8 mouse cellular contexts compared by ENCODE assay signal in genomic region chr4:154960690-154961225, GRCm38 (mm10). TPM values are rescaled to one million over a fixed set of nuclear protein-coding genes. Genes with fewer than 3 reads are reported as not detected.
A peak's percentile ranks its signal among the peaks of the same experiment; 100 is the strongest.
DNase-seq lines count a peak whose midpoint lies in the region; ATAC-seq and TF ChIP-seq lines count a peak whose summit lies in the region.

Gene Hes5 (plus strand): TSS chr4:154960923.

- no peak for TF ChIP-seq CTCF in cortical plate, adult 2 months (IDR thresholded peaks at IDR 0.05; ENCODE audit: extremely low read depth, insufficient read depth, low read length)

- H3K36me3 ChIP-seq in lung, embryonic 16.5 days (ENCODE audit: control insufficient read depth, insufficient read depth, low read length) = no peaks in the 10 kb centered on the region
- no peaks in the 10 kb centered on the region for H3K36me3 ChIP-seq in heart, embryonic 16.5 days (ENCODE audit: control insufficient read depth, insufficient read depth)
- H3K36me3 ChIP-seq in neural tube, embryonic 14.5 days (ENCODE audit: control insufficient read depth, insufficient read depth, low read length) = no peaks in the 10 kb centered on the region

- no peak within 1 kb of the TSS for H3K27ac ChIP-seq in lung, embryonic 16.5 days (ENCODE audit: low read length)
- H3K27ac ChIP-seq in cortical plate, adult 2 months (ENCODE audit: insufficient read depth, low read length) = peak within 1 kb of the TSS; percentile 62
- no peak within 1 kb of the TSS for H3K27ac ChIP-seq in heart, embryonic 16.5 days (ENCODE audit: low read length)
- peak within 1 kb of the TSS; percentile 78 for H3K27ac ChIP-seq in neural tube, embryonic 14.5 days (ENCODE audit: low read depth, low read length)

- H3K27me3 ChIP-seq in lung, embryonic 16.5 days (ENCODE audit: control insufficient read depth, insufficient read depth, low read depth, low read length) = peaks cover 54% of the 10 kb centered on the region
- H3K27me3 ChIP-seq in heart, embryonic 16.5 days (ENCODE audit: control insufficient read depth, insufficient read depth, low read length) = peaks cover 63% of the 10 kb centered on the region
- H3K27me3 ChIP-seq in neural tube, embryonic 14.5 days (ENCODE audit: control insufficient read depth, insufficient read depth, low read length) = peaks cover 8% of the 10 kb centered on the region; the same call in 1 of the 2 replicates

- peak within 1 kb of the TSS; percentile 46 for H3K9ac ChIP-seq in lung, embryonic 16.5 days (ENCODE audit: low read length)
- peak within 1 kb of the TSS; percentile 60 for H3K9ac ChIP-seq in heart, embryonic 16.5 days (ENCODE audit: low read length)
- H3K9ac ChIP-seq in neural tube, embryonic 14.5 days (replicated peaks; ENCODE audit: low read depth, low read length) = peak within 1 kb of the TSS; percentile 76

- WGBS in lung, embryonic 16.5 days = under 1% methylated on average over 65 of the region's 65 CpGs
- under 1% methylated on average over 65 of the region's 65 CpGs for WGBS in heart, embryonic 16.5 days
- 0% methylated on average over 60 of the region's 65 CpGs for WGBS in neural tube, embryonic 14.5 days

- peaks cover 35% of the 10 kb centered on the region for H3K4me1 ChIP-seq in lung, embryonic 16.5 days (replicated peaks; ENCODE audit: control insufficient read depth, insufficient read depth, low read length)
- peaks cover 4% of the 10 kb centered on the region for H3K4me1 ChIP-seq in cortical plate, adult 2 months (ENCODE audit: control insufficient read depth, insufficient read depth, low read length)
- peaks cover 38% of the 10 kb centered on the region for H3K4me1 ChIP-seq in heart, embryonic 16.5 days (ENCODE audit: control insufficient read depth, insufficient read depth, low read length)
- peaks cover 62% of the 10 kb centered on the region for H3K4me1 ChIP-seq in neural tube, embryonic 14.5 days (ENCODE audit: control insufficient read depth, insufficient read depth, low read length)

- TF ChIP-seq POLR2A in cortical plate, adult 2 months (IDR thresholded peaks at IDR 0.05; ENCODE audit: extremely low read depth, insufficient read depth, low read length) = peak; percentile 65

- no peak for ATAC-seq in lung, embryonic 16.5 days (ENCODE audit: low read depth)
- ATAC-seq in heart, embryonic 16.5 days (replicated peaks; ENCODE audit: extremely low read depth, insufficient read depth, low FRiP score) = no peak
- peak; percentile 51 for ATAC-seq in neural tube, embryonic 14.5 days (ENCODE audit: low read depth)

- peak within 1 kb of the TSS; percentile 70 for H3K4me2 ChIP-seq in lung, embryonic 16.5 days (ENCODE audit: low read depth, low read length)
- peak within 1 kb of the TSS; percentile 83 for H3K4me2 ChIP-seq in heart, embryonic 16.5 days (ENCODE audit: low read depth, low read length)
- H3K4me2 ChIP-seq in neural tube, embryonic 14.5 days (ENCODE audit: low read depth, low read length) = peak within 1 kb of the TSS; percentile 84

- no peak for DNase-seq in lung, postnatal 4 days
- DNase-seq in left cerebral cortex, postnatal 36 days (ENCODE audit: low spot score in 2 of 2) = peak; percentile 60 to 73
- DNase-seq in gastrocnemius, adult 18-20 months (ENCODE audit: low spot score) = no peak
- no peak for DNase-seq in adrenal gland, adult 2 months

- no peaks in the 10 kb centered on the region for H3K9me3 ChIP-seq in lung, embryonic 16.5 days (ENCODE audit: control insufficient read depth, low read length)
- no peaks in the 10 kb centered on the region for H3K9me3 ChIP-seq in heart, embryonic 16.5 days (replicated peaks; ENCODE audit: control insufficient read depth, low read length)
- no peaks in the 10 kb centered on the region for H3K9me3 ChIP-seq in neural tube, embryonic 14.5 days (ENCODE audit: control insufficient read depth, low read length)

- peak within 1 kb of the TSS; percentile 49 for H3K4me3 ChIP-seq in lung, embryonic 16.5 days (ENCODE audit: low read length)
- H3K4me3 ChIP-seq in cortical plate, adult 2 months (ENCODE audit: insufficient read depth, low read length) = peak within 1 kb of the TSS; percentile 93
- peak within 1 kb of the TSS; percentile 58 for H3K4me3 ChIP-seq in heart, embryonic 16.5 days (ENCODE audit: low read length)
- peak within 1 kb of the TSS; percentile 73 for H3K4me3 ChIP-seq in neural tube, embryonic 14.5 days (ENCODE audit: low read depth, low read length)

- intact Hi-C loops in left cerebral cortex, postnatal 36 days (cut with DNase I) = loop anchor here (1.0 to 10.0 kb wide), 3 partner anchors 12 to 294 kb away; no protein-coding TSS in a partner anchor

RNA-seq across cellular contexts. Expression of gene Hes5, which starts in this region (rescaled TPM):
- 0.54 and 0.55 TPM in 2 replicates for polyA plus RNA-seq in lung, embryonic 16.5 days (2015; fragmentation: Nextera tagmentation; extraction: Ambion mirVana)
- 25.9 and 28.2 TPM in 2 replicates for polyA plus RNA-seq in cortical plate, adult 2 months (2012; rRNA removed)
- polyA plus RNA-seq in heart, embryonic 16.5 days (2015; fragmentation: Nextera tagmentation; extraction: Ambion mirVana) = 0.29 and 0.34 TPM in 2 replicates
- 10 to 100 TPM; 36.5 to 38.6 TPM for total RNA-seq in left cerebral cortex, postnatal 36 days (2021)
- 40.9 and 60.1 TPM in 2 replicates for polyA plus RNA-seq in neural tube, embryonic 14.5 days (2014; fragmentation: Nextera tagmentation; extraction: Ambion mirVana)
- total RNA-seq in gastrocnemius, adult 18-20 months (2021) = not detected
- not detected for total RNA-seq in adrenal gland, adult 2 months (2021)
- polyA plus RNA-seq in adrenal gland, adult 2 months (2012; rRNA removed) = 0.27 TPM in 1 of 2 replicates, not detected in the other

Comparison
In these comparisons a context has a peak if more than half of its experiments do, and no peak if none do; other contexts are left out.
1. RNA of gene Hes5 (total RNA-seq): 36.5 to 38.6 TPM in left cerebral cortex, postnatal 36 days; not detected in gastrocnemius, adult 18-20 months and not detected in adrenal gland, adult 2 months; every median in the first group is over 10 times any median in the second.
2. RNA of gene Hes5 (polyA plus RNA-seq): 40.9 to 60.1 TPM in neural tube, embryonic 14.5 days and 25.9 to 28.2 TPM in cortical plate, adult 2 months; 0.54 to 0.55 TPM in lung, embryonic 16.5 days, 0.27 TPM in adrenal gland, adult 2 months and 0.29 to 0.34 TPM in heart, embryonic 16.5 days; every median in the first group is over 10 times any median in the second.
3. H3K27ac ChIP-seq: peak in cortical plate, adult 2 months (single experiment) and neural tube, embryonic 14.5 days (single experiment); none in lung, embryonic 16.5 days (single experiment) and heart, embryonic 16.5 days (single experiment).
4. DNase-seq: peak in left cerebral cortex, postnatal 36 days (2 of 2); none in lung, postnatal 4 days (0 of 2), gastrocnemius, adult 18-20 months (single experiment) and adrenal gland, adult 2 months (single experiment).
5. Peak in every context shown above with its lines, with median percentiles within 50 percentile points of each other: H3K4me2 ChIP-seq, H3K4me3 ChIP-seq and H3K9ac ChIP-seq.